Mouse (Mus musculus) limb, embryonic 15.5 days (tissue): ENCODE measurements around the gene Trim8. TPM values are rescaled to one million over a fixed set of nuclear protein-coding genes. Genes with fewer than 3 reads are reported as not detected.
A peak's percentile ranks its signal among the peaks of the same experiment; 100 is the strongest.

ENCODE experiments used
- ATAC-seq: fragments of 200-750 bp; cut with Nextera tagmentation; 2 replicates; pipeline ENCODE4 v1.8.0; 2017; ENCODE audit warnings: low read depth, moderate TSS enrichment; ENCODE audit not compliant: insufficient number of reproducible peaks, low FRiP score, low TSS enrichment
- H3K27ac ChIP-seq: fragments of 300-500 bp; sonication (generic); 2 replicates; pipeline ENCODE4 v1.5.1; 2015; ENCODE audit warnings: moderate library complexity, mild to moderate bottlenecking, inconsistent platforms
- H3K27me3 ChIP-seq: fragments of 300-500 bp; sonication (generic); 2 replicates; pipeline ENCODE4 v1.6.1; 2015; ENCODE audit warnings: inconsistent platforms
- H3K36me3 ChIP-seq: fragments of 300-500 bp; sonication (generic); 2 replicates; pipeline ENCODE4 v1.6.1; 2015; ENCODE audit warnings: inconsistent platforms
- H3K4me1 ChIP-seq: fragments of 300-500 bp; sonication (generic); 2 replicates; pipeline ENCODE4 v1.6.1; 2015; ENCODE audit warnings: inconsistent platforms
- H3K4me2 ChIP-seq: fragments of 300-500 bp; sonication (generic); 2 replicates; pipeline ENCODE4 v1.6.1; 2015; ENCODE audit warnings: mild to moderate bottlenecking, inconsistent platforms
- H3K4me3 ChIP-seq: fragments of 300-500 bp; sonication (generic); 2 replicates; pipeline ENCODE4 v1.5.1; 2015; ENCODE audit warnings: mild to moderate bottlenecking, inconsistent platforms
- H3K9ac ChIP-seq: fragments of 300-500 bp; sonication (generic); 2 replicates; pipeline ENCODE4 v1.6.1; 2015; ENCODE audit warnings: inconsistent platforms
- H3K9me3 ChIP-seq: fragments of 300-500 bp; sonication (generic); 2 replicates; pipeline ENCODE4 v1.6.1; 2016; ENCODE audit warnings: inconsistent platforms
- WGBS: fragments of 180-500 bp; shearing (Covaris S2); methylation state at CpG from one replicate; pipeline ENCODE4 v1.1.7; 2015; 5-methylcytosine and 5-hydroxymethylcytosine counted together
- polyA plus RNA-seq: library from polyadenylated mRNA; unstranded; fragments of >200 nt; fragmentation: Nextera tagmentation; extraction: Ambion mirVana; gene quantifications from 2 replicates; pipeline ENCODE4 v1.2.1, GENCODE M21; 2015

The Trim8 gene
- polyA plus RNA-seq, 1 experiment from 2014 or later = 15.1 TPM

DNA sequence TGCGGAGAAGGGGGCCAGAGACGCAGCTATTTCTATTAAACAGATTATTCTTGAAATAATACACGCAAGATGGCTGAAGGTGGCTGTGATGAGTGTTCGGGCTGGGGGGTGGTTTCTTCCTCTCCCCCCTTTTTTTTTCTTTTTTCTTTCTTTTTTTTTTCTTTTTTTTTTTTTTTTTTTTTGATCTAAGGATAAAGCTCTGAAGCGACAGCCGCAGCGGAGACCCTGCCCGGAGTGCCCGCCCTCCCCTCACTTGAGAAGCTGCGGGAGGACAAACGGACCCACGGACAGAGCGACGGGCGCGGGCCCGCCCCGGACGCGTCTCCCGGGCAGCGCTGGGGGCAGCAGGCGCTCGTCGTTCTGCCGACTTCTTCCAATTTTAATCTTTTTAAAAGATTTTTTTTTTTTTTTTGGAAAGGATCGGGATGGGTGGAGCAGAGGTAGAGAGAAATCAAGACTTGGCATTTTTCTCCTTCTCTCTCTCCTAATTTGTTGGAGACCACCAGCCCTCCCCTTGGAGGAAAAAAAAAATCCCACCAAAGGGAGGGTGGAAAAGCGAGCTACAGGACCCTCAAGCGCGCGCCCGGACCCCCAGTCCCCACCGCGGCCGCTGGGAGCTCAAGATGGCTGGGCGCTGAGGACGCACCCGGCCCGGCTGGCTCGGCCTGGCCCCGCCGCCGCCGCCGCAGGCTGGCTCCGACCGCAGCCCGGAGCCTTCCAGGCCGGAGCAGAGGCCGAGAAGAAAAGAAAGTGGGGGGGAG is 741 bp upstream of the Trim8 start:
- Histone ChIP-seq H3K27ac (peak overlapping the region; percentile 99), H3K4me1 (peaks cover 32% of the 10 kb centered on the region), H3K4me3 (peak overlapping the region; percentile 92), H3K9ac (peak overlapping the region; percentile 81), H3K36me3 (peaks cover 8% of the 10 kb centered on the region), H3K9me3 (no peaks in the 10 kb centered on the region), H3K4me2 (peak overlapping the region; percentile 94), H3K27me3 (no peaks in the 10 kb centered on the region)
- under 1% methylated on average over 44 of the region's 50 CpGs for WGBS
- peak; percentile 6; the same call in 1 of the 2 replicates for ATAC-seq

DNA sequence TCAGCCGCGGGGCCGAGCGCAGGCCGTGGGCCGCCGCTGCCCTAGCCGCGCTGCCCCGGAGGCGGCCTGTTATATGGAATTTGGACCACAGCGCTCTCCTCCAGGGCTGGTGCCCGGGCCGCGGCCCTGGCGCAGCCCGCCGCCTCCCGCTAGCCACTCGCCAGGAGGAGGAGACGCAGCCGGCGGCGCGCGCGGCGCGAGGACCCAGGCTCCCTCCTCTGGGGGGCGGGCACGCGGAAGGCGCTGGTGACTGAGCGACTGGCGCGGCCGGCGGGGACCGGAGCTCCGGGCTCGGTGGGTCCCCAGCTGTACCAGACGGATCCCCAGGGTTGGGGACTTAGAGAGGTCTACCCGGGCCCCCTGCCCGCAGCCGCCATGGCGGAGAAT is 560 bp downstream of the Trim8 start:
- no peak for ATAC-seq
- H3K9ac ChIP-seq = peak overlapping the region; percentile 86
- peak overlapping the region; percentile 92 for H3K4me3 ChIP-seq
- H3K36me3 ChIP-seq = peaks cover 17% of the 10 kb centered on the region
- H3K9me3 ChIP-seq = no peaks in the 10 kb centered on the region
- H3K4me2 ChIP-seq = peak overlapping the region; percentile 94
- WGBS = 0% methylated on average over 38 of the region's 46 CpGs
- peak overlapping the region; percentile 99 for H3K27ac ChIP-seq
- H3K27me3 ChIP-seq = no peaks in the 10 kb centered on the region
- peaks cover 44% of the 10 kb centered on the region for H3K4me1 ChIP-seq

DNA sequence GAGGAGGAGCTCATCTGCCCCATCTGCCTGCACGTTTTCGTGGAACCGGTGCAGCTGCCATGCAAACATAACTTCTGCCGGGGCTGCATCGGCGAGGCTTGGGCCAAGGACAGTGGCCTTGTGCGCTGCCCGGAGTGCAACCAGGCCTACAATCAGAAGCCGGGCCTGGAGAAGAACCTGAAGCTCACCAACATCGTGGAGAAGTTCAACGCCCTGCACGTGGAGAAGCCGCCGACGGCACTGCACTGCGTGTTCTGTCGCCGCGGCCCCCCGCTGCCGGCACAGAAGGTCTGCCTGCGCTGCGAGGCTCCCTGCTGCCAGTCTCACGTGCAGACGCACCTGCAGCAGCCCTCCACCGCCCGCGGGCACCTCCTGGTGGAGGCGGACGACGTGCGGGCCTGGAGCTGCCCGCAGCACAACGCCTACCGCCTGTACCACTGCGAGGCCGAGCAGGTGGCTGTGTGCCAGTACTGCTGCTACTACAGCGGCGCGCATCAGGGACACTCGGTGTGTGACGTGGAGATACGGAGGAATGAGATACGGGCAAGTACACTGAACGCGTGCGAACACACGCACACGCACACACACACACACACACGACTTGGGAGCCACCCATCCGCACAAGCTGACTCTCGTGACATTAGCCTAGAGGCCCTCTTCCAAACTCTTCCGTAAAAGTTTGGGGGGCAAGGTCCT is 1.1 kb downstream of the Trim8 start:
- Histone ChIP-seq H3K27me3 (no peaks in the 10 kb centered on the region), H3K4me2 (peak overlapping the region; percentile 94), H3K9me3 (no peaks in the 10 kb centered on the region), H3K27ac (peak overlapping the region; percentile 99), H3K4me1 (peaks cover 49% of the 10 kb centered on the region), H3K4me3 (peak overlapping the region; percentile 92), H3K9ac (peak overlapping the region; percentile 86), H3K36me3 (peaks cover 23% of the 10 kb centered on the region)
- ATAC-seq = no peak
- under 1% methylated on average over 53 of the region's 53 CpGs for WGBS

GRCm38 (mm10) chr19:46503351-46504084 is 2.0 kb downstream of the Trim8 start:
- peak overlapping the region; percentile 92 for H3K4me3 ChIP-seq
- H3K4me2 ChIP-seq = peak overlapping the region; percentile 94
- no peaks in the 10 kb centered on the region for H3K9me3 ChIP-seq
- peak overlapping the region; percentile 99 for H3K27ac ChIP-seq
- WGBS = under 1% methylated on average over 21 of the region's 21 CpGs
- peak; percentile 40; the same call in 1 of the 2 replicates for ATAC-seq
- no peaks in the 10 kb centered on the region for H3K27me3 ChIP-seq
- peaks cover 58% of the 10 kb centered on the region for H3K4me1 ChIP-seq
- H3K36me3 ChIP-seq = peaks cover 31% of the 10 kb centered on the region
- H3K9ac ChIP-seq = peak overlapping the region; percentile 86

DNA sequence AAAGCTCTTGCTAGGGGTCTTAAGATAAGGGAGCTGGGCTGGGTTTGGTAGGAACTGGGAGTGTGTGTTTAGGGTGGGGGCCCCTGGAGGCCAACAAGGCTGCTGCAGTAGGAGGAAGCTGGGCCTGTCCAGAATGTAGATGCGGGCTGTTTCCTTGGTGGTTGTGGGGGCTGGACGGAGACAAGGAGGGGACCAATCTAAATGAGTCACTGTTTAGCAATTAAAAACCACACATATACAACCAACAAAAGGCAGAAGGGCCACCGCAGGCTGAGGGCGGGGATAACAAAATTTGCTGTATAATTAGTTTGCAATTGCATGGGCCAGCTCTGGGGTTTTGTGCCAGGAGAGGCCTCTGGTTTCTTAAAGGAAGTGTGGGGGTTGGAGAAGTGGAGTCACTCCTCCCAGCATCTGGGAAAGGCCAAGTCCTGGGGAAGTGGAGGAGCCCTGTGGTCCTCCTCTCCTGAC is 2.6 kb downstream of the Trim8 start:
- Histone ChIP-seq H3K27ac (peak overlapping the region; percentile 99), H3K9ac (peak overlapping the region; percentile 86), H3K4me2 (peak overlapping the region; percentile 94), H3K36me3 (peaks cover 36% of the 10 kb centered on the region), H3K4me3 (peak overlapping the region; percentile 92), H3K9me3 (no peaks in the 10 kb centered on the region), H3K27me3 (no peaks in the 10 kb centered on the region), H3K4me1 (peaks cover 64% of the 10 kb centered on the region)
- ATAC-seq = no peak
- 3% methylated on average over 4 of the region's 4 CpGs for WGBS

DNA sequence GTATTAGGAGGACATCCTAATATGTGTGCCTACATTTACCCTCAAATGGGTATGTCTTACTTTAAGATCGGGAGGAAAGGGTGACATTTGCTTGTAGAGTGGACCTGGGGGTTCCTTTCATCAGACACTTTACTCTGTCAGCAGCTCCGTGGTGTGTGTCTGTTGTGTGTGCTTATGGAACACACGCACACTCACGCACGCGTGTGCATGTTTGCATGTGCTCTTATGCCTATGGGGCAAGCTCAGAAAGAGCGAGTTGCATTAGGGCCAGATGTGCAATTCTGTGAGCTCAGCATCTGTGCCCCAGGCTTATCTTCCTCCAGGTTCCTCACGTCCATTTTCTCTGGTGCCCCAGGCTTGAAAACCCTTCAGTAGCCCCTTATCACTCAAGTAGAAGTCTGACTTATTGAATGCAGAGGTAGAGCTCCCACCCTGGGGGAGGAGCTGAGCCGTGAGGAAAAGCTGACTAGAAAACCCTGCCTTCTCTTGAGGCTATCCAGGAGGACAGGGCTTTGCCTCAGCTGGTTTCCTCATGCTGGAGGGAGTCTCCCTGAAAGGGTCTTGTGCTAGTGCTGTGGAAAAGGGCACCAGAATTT is 3.4 kb downstream of the Trim8 start:
- H3K4me2 ChIP-seq = peak overlapping the region; percentile 94
- H3K27ac ChIP-seq = peak overlapping the region; percentile 99
- peaks cover 71% of the 10 kb centered on the region for H3K4me1 ChIP-seq
- H3K27me3 ChIP-seq = no peaks in the 10 kb centered on the region
- no peaks in the 10 kb centered on the region for H3K9me3 ChIP-seq
- H3K4me3 ChIP-seq = peak overlapping the region; percentile 92
- no peak for ATAC-seq
- H3K36me3 ChIP-seq = peaks cover 42% of the 10 kb centered on the region
- H3K9ac ChIP-seq = 0 out of 2 replicates have a peak overlapping the region, but pooled peaks have one; percentile 86
- 56% methylated on average over 9 of the region's 9 CpGs for WGBS

- no peaks in the 10 kb centered on the region for H3K27me3 ChIP-seq
- whole genome bisulfite sequencing = 83% methylated on average over 8 of the region's 8 CpGs
- no peaks in the 10 kb centered on the region for H3K9me3 ChIP-seq
- no peak overlapping the region for H3K9ac ChIP-seq
- H3K36me3 ChIP-seq = peaks cover 43% of the 10 kb centered on the region
- ATAC-seq = no peak
- H3K4me2 ChIP-seq = peak overlapping the region; percentile 94
- peak overlapping the region; percentile 92; the same call in 1 of the 2 replicates for H3K4me3 ChIP-seq
- H3K4me1 ChIP-seq = peaks cover 79% of the 10 kb centered on the region
- no peak overlapping the region for H3K27ac ChIP-seq
Observed at GRCm38 (mm10) chr19:46505646-46506371, 4.3 kb downstream of the Trim8 start.

- H3K4me3 ChIP-seq = no peak overlapping the region
Observed at GRCm38 (mm10) chr19:46506372-46506717, 4.8 kb downstream of the Trim8 start.

GRCm38 (mm10) chr19:46507181-46507581 is 5.7 kb downstream of the Trim8 start:
- Histone ChIP-seq H3K27ac (no peak overlapping the region), H3K36me3 (peaks cover 51% of the 10 kb centered on the region), H3K27me3 (no peaks in the 10 kb centered on the region), H3K4me1 (peaks cover 80% of the 10 kb centered on the region), H3K9me3 (no peaks in the 10 kb centered on the region), H3K9ac (no peak overlapping the region), H3K4me3 (no peak overlapping the region), H3K4me2 (no peak overlapping the region)
- 76% methylated on average over 8 of the region's 8 CpGs for WGBS
- ATAC-seq = no peak

More at GRCm38 (mm10) chr19:46506372-46506717, 4.8 kb downstream of the Trim8 start:
- WGBS = 76% methylated on average over 3 of the region's 3 CpGs
- Histone ChIP-seq H3K9ac (no peak overlapping the region), H3K4me1 (peaks cover 80% of the 10 kb centered on the region), H3K27me3 (no peaks in the 10 kb centered on the region), H3K4me2 (no peak overlapping the region; the same call in 1 of the 2 replicates), H3K27ac (no peak overlapping the region), H3K9me3 (no peaks in the 10 kb centered on the region), H3K36me3 (peaks cover 46% of the 10 kb centered on the region)
- no peak for ATAC-seq

DNA sequence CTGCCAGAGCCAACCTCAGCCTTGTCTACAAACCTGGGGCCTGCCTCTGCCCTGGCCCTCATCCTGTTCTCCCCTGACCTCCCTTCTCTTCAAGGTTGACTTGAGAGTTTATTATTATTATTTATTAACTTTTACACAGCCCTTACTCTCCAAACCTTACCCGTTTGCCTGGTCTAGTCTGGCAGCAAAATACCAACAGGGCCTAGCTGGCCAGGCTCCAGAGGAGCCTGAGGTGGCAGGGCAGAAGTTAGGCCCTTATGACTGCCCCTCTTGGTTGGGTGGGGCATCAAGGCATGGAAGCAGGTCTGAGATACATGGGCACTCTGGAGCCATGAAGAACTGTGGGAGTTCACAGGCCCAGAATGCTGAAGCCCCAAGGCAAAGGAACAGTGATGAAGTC is 6.3 kb downstream of the Trim8 start:
- WGBS = 54% methylated on average over 1 of the region's 1 CpGs
- Histone ChIP-seq H3K9ac (no peak overlapping the region), H3K27ac (peak overlapping the region; percentile 0; the same call in 1 of the 2 replicates), H3K9me3 (no peaks in the 10 kb centered on the region), H3K4me2 (no peak overlapping the region), H3K36me3 (peaks cover 58% of the 10 kb centered on the region), H3K27me3 (no peaks in the 10 kb centered on the region), H3K4me3 (no peak overlapping the region), H3K4me1 (peaks cover 75% of the 10 kb centered on the region)
- ATAC-seq = no peak

DNA sequence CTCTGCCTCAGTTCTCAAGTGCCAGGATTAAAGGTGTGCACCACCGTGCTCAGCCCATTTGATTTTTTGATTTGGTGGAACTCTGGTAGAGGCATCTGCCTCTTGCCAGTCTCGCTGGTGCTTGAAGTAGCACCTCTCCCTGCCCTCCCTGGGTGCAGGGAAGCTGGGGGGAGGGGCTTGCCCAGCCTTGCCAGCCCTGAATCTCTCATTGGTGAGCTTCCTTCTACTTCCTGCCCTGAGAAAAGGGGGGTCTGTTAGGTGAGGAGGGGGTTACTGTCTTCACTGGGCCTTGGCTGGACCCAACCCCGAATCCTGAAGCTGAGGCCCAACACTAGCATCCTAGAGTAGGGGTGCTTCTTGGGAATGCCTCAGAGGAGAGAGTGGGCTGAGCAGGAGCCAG is 7.2 kb downstream of the Trim8 start:
- Histone ChIP-seq H3K9ac (0 out of 2 replicates have a peak overlapping the region, but pooled peaks have one; percentile 7), H3K36me3 (peaks cover 67% of the 10 kb centered on the region), H3K4me2 (no peak overlapping the region), H3K4me3 (no peak overlapping the region), H3K9me3 (no peaks in the 10 kb centered on the region), H3K27me3 (no peaks in the 10 kb centered on the region), H3K4me1 (peaks cover 69% of the 10 kb centered on the region), H3K27ac (no peak overlapping the region)
- WGBS = 41% methylated on average over 3 of the region's 3 CpGs
- ATAC-seq = no peak
